Mouse (Mus musculus): ENCODE measurements around the gene Ddx31.

DNA sequence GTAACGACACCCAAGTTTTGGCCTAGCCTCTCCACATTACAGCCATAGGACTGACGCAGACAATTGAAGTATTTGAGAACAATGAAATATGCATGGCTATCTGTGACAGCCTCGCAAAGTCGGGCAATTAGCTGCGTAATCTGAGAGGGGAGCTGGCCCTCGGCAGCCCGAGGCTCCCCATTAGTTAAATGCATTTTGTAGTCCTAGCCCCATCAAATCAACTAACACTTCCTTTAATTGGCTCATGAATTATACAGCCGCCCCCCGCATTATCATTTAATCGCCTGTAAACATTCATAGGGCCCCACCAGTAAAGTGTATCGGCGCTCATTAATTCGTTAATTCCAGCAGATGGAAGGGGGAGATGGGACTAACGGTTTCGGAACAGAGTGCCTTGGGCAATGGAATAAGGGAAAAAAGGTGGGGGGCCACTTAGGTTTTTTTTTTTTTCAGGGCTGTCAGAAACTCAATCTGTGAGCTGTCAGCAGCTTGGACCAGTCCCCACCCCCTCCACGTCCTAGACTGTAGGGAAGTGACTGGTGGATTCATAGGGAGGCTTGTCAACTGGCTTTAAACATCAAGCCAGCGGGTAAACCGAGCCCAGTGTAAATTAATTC, 42.6 kb upstream of the Ddx31 start:
- TF ChIP-seq CTCF (IDR thresholded peaks at IDR 0.05; ENCODE audit: extremely low read depth, insufficient read length, insufficient replicate concordance, low read depth, low read length) (no peak), POLR2A (IDR thresholded peaks at IDR 0.05; ENCODE audit: low read depth, low read length) (no peak)
